Mouse (Mus musculus): Measurements from ENCODE around the gene Alox15. TPM values are rescaled to one million over a fixed set of nuclear protein-coding genes. Genes with fewer than 3 reads are reported as not detected.

Gene Alox15
- polyA plus RNA-seq (2012; fragmentation: generic; extraction: Trizol) = not detected
- long read RNA-seq, experiment 1 = 0 reads
- long read RNA-seq, experiment 2 = 0 reads

- no peak within 1 kb of the TSS for H3K4me3 ChIP-seq (ENCODE audit: insufficient read depth, poor library complexity, severe bottlenecking)
- H3K27me3 ChIP-seq (ENCODE audit: control insufficient read depth, insufficient read depth, insufficient read length) = peaks cover 80% of the 10 kb centered on the region
- H3K79me3 ChIP-seq (ENCODE audit: low read depth) = no peaks in the 10 kb centered on the region
- H3K36me3 ChIP-seq (ENCODE audit: control insufficient read depth, insufficient read depth) = no peaks in the 10 kb centered on the region
- H3ac ChIP-seq (ENCODE audit: control insufficient read depth, insufficient read length, low read depth) = no peak within 1 kb of the TSS
- H3K79me2 ChIP-seq (ENCODE audit: control insufficient read depth, insufficient read depth) = no peaks in the 10 kb centered on the region
- TF ChIP-seq CTCF (IDR thresholded peaks at IDR 0.05; ENCODE audit: control insufficient read depth, insufficient read depth, insufficient read length) (no peak), CEBPB (IDR thresholded peaks at IDR 0.05; ENCODE audit: low read depth) (no peak), MYOG (IDR thresholded peaks at IDR 0.05; ENCODE audit: control insufficient read depth, extremely low read depth, insufficient read length) (no peak), FOSL1 (IDR thresholded peaks at IDR 0.05; ENCODE audit: insufficient read depth, low read length, poor library complexity, severe bottlenecking) (no peak), MAX (IDR thresholded peaks at IDR 0.05) (no peak)
These were observed at the start of gene Alox15 for GRCm38 (mm10) chr11:70351868-70352267. Gene Alox15 (minus strand): TSS chr11:70352031.

GRCm38 (mm10) chr11:70389421-70389820 is 37.6 kb upstream of the Alox15 start:
- H3K27me3 ChIP-seq (ENCODE audit: control insufficient read depth, insufficient read depth, insufficient read length) = no peaks in the 10 kb centered on the region
- TF ChIP-seq MYOD1 (IDR thresholded peaks at IDR 0.05; ENCODE audit: control insufficient read depth, insufficient read length, low read depth) (no peak), CTCF (IDR thresholded peaks at IDR 0.05; ENCODE audit: control insufficient read depth, insufficient read depth, insufficient read length) (no peak), FOSL1 (IDR thresholded peaks at IDR 0.05; ENCODE audit: insufficient read depth, low read length, poor library complexity, severe bottlenecking) (no peak), MAX (IDR thresholded peaks at IDR 0.05) (no peak), CEBPB (IDR thresholded peaks at IDR 0.05; ENCODE audit: low read depth) (no peak), MYOG (IDR thresholded peaks at IDR 0.05; ENCODE audit: control insufficient read depth, extremely low read depth, insufficient read length) (no peak), USF1 (IDR thresholded peaks at IDR 0.05; ENCODE audit: low read depth) (no peak)
- peaks cover 43% of the 10 kb centered on the region for H3K36me3 ChIP-seq (ENCODE audit: control insufficient read depth, insufficient read depth)
- H3K4me3 ChIP-seq (ENCODE audit: insufficient read depth, poor library complexity, severe bottlenecking) = no peak overlapping the region
- no peak overlapping the region for H3ac ChIP-seq (ENCODE audit: control insufficient read depth, insufficient read length, low read depth)
- no peaks in the 10 kb centered on the region for H3K79me3 ChIP-seq (ENCODE audit: low read depth)
- no peaks in the 10 kb centered on the region for H3K79me2 ChIP-seq (ENCODE audit: control insufficient read depth, insufficient read depth)

GRCm38 (mm10) chr11:70387436-70387835 is 35.6 kb upstream of the Alox15 start:
- Histone ChIP-seq H3K79me3 (ENCODE audit: low read depth) (no peaks in the 10 kb centered on the region), H3K4me3 (ENCODE audit: insufficient read depth, poor library complexity, severe bottlenecking) (no peak overlapping the region), H3K36me3 (ENCODE audit: control insufficient read depth, insufficient read depth) (peaks cover 25% of the 10 kb centered on the region), H3K27me3 (ENCODE audit: control insufficient read depth, insufficient read depth, insufficient read length) (no peaks in the 10 kb centered on the region), H3ac (ENCODE audit: control insufficient read depth, insufficient read length, low read depth) (no peak overlapping the region), H3K79me2 (ENCODE audit: control insufficient read depth, insufficient read depth) (no peaks in the 10 kb centered on the region)
- TF ChIP-seq USF1 (IDR thresholded peaks at IDR 0.05; ENCODE audit: low read depth) = no peak
- no peak for TF ChIP-seq MYOD1 (IDR thresholded peaks at IDR 0.05; ENCODE audit: control insufficient read depth, insufficient read length, low read depth)
- no peak for TF ChIP-seq MYOG (IDR thresholded peaks at IDR 0.05; ENCODE audit: control insufficient read depth, extremely low read depth, insufficient read length)
- TF ChIP-seq FOSL1 (IDR thresholded peaks at IDR 0.05; ENCODE audit: insufficient read depth, low read length, poor library complexity, severe bottlenecking) = no peak
- TF ChIP-seq CTCF (IDR thresholded peaks at IDR 0.05; ENCODE audit: control insufficient read depth, insufficient read depth, insufficient read length) = no peak
- TF ChIP-seq MAX (IDR thresholded peaks at IDR 0.05) = no peak
- TF ChIP-seq CEBPB (IDR thresholded peaks at IDR 0.05; ENCODE audit: low read depth) = no peak

GRCm38 (mm10) chr11:70384136-70384535 is 32.3 kb upstream of the Alox15 start:
- TF ChIP-seq MYOD1 (IDR thresholded peaks at IDR 0.05; ENCODE audit: control insufficient read depth, insufficient read length, low read depth) = no peak
- no peak for TF ChIP-seq FOSL1 (IDR thresholded peaks at IDR 0.05; ENCODE audit: insufficient read depth, low read length, poor library complexity, severe bottlenecking)
- no peak for TF ChIP-seq CTCF (IDR thresholded peaks at IDR 0.05; ENCODE audit: control insufficient read depth, insufficient read depth, insufficient read length)
- TF ChIP-seq MYOG (IDR thresholded peaks at IDR 0.05; ENCODE audit: control insufficient read depth, extremely low read depth, insufficient read length) = no peak
- TF ChIP-seq MAX (IDR thresholded peaks at IDR 0.05) = no peak
- TF ChIP-seq USF1 (IDR thresholded peaks at IDR 0.05; ENCODE audit: low read depth) = no peak
- no peak for TF ChIP-seq CEBPB (IDR thresholded peaks at IDR 0.05; ENCODE audit: low read depth)
- no peaks in the 10 kb centered on the region for H3K79me3 ChIP-seq (ENCODE audit: low read depth)
- H3K27me3 ChIP-seq (ENCODE audit: control insufficient read depth, insufficient read depth, insufficient read length) = no peaks in the 10 kb centered on the region
- H3K79me2 ChIP-seq (ENCODE audit: control insufficient read depth, insufficient read depth) = no peaks in the 10 kb centered on the region
- H3ac ChIP-seq (ENCODE audit: control insufficient read depth, insufficient read length, low read depth) = no peak overlapping the region
- no peak overlapping the region for H3K4me3 ChIP-seq (ENCODE audit: insufficient read depth, poor library complexity, severe bottlenecking)
- H3K36me3 ChIP-seq (ENCODE audit: control insufficient read depth, insufficient read depth) = peaks cover 9% of the 10 kb centered on the region

GRCm38 (mm10) chr11:70381330-70381729 is 29.5 kb upstream of the Alox15 start:
- Histone ChIP-seq H3K36me3 (ENCODE audit: control insufficient read depth, insufficient read depth) (peaks cover 5% of the 10 kb centered on the region), H3K4me3 (ENCODE audit: insufficient read depth, poor library complexity, severe bottlenecking) (no peak overlapping the region), H3K27me3 (ENCODE audit: control insufficient read depth, insufficient read depth, insufficient read length) (peaks cover 5% of the 10 kb centered on the region), H3K79me3 (ENCODE audit: low read depth) (no peaks in the 10 kb centered on the region), H3K79me2 (ENCODE audit: control insufficient read depth, insufficient read depth) (no peaks in the 10 kb centered on the region), H3ac (ENCODE audit: control insufficient read depth, insufficient read length, low read depth) (no peak overlapping the region)
- TF ChIP-seq MYOD1 (IDR thresholded peaks at IDR 0.05; ENCODE audit: control insufficient read depth, insufficient read length, low read depth) = no peak
- TF ChIP-seq FOSL1 (IDR thresholded peaks at IDR 0.05; ENCODE audit: insufficient read depth, low read length, poor library complexity, severe bottlenecking) = no peak
- TF ChIP-seq CEBPB (IDR thresholded peaks at IDR 0.05; ENCODE audit: low read depth) = no peak
- TF ChIP-seq USF1 (IDR thresholded peaks at IDR 0.05; ENCODE audit: low read depth) = no peak
- TF ChIP-seq MYOG (IDR thresholded peaks at IDR 0.05; ENCODE audit: control insufficient read depth, extremely low read depth, insufficient read length) = no peak
- TF ChIP-seq MAX (IDR thresholded peaks at IDR 0.05) = no peak
- no peak for TF ChIP-seq CTCF (IDR thresholded peaks at IDR 0.05; ENCODE audit: control insufficient read depth, insufficient read depth, insufficient read length)
